Mouse (Mus musculus) MEL (cell line): ENCODE results near the gene Slc5a6. TPM values are rescaled to one million over a fixed set of nuclear protein-coding genes. Genes with fewer than 3 reads are reported as not detected.

Experiments
- DNase-seq: peaks from one replicate; pipeline ENCODE4 v3.0.0; 2011; ENCODE audit warnings: low read depth, low spot score
- H3K27ac ChIP-seq: 2 replicates; pipeline ENCODE4 v1.5.1; 2012; ENCODE audit warnings: low read depth, mild to moderate bottlenecking, control low read depth, low read length, moderate library complexity; ENCODE audit not compliant: control insufficient read depth
- H3K27me3 ChIP-seq, 2 experiments: fragments of 150-350 bp in 1 of 2; sonication (generic) in 1 of 2; 2 replicates each; pipeline ENCODE4 v1.6.1; 2012; ENCODE audit warnings: low read length in 2 of 2, mild to moderate bottlenecking in 2 of 2, improper control_type of control experiment in 1 of 2, moderate library complexity in 1 of 2; ENCODE audit not compliant: insufficient read depth in 2 of 2, control insufficient read depth in 1 of 2
- H3K36me3 ChIP-seq, 2 experiments: 2 replicates each; pipeline ENCODE4 v1.6.1; 2012 to 2014; ENCODE audit warnings: low read length in 2 of 2, improper control_type of control experiment in 1 of 2, inconsistent platforms in 1 of 2, mild to moderate bottlenecking in 1 of 2; ENCODE audit not compliant: insufficient read depth in 2 of 2, control insufficient read depth in 1 of 2
- H3K4me1 ChIP-seq, 2 experiments: fragments of 150-350 bp in 1 of 2; sonication (generic) in 1 of 2; 2 replicates each; pipeline ENCODE4 v1.6.1; 2012; ENCODE audit warnings: low read length in 2 of 2, improper control_type of control experiment in 1 of 2, mild to moderate bottlenecking in 1 of 2; ENCODE audit not compliant: insufficient read depth in 2 of 2, control insufficient read depth in 1 of 2
- H3K4me3 ChIP-seq, 2 experiments: fragments of 150-350 bp in 1 of 2; sonication (generic) in 1 of 2; 2 replicates each; pipeline ENCODE4 v1.5.1; 2012; ENCODE audit warnings: low read depth in 2 of 2, low read length in 2 of 2, mild to moderate bottlenecking in 2 of 2, moderate library complexity in 2 of 2, control low read depth in 1 of 2, improper control_type of control experiment in 1 of 2; ENCODE audit not compliant: control insufficient read depth in 1 of 2, insufficient read depth in 1 of 2
- H3K79me2 ChIP-seq: 2 replicates; pipeline ENCODE4 v1.6.1; 2012; ENCODE audit warnings: mild to moderate bottlenecking, low read length, moderate library complexity; ENCODE audit not compliant: control insufficient read depth, poor library complexity, insufficient read depth
- H3K9ac ChIP-seq: 2 replicates; pipeline ENCODE4 v1.6.1; 2012; ENCODE audit warnings: low read depth, mild to moderate bottlenecking, control low read depth, low read length, moderate library complexity; ENCODE audit not compliant: control insufficient read depth, poor library complexity, severe bottlenecking
- H3K9me3 ChIP-seq: fragments of 150-350 bp; sonication (generic); replicated peaks from 2 replicates; pipeline ENCODE4 v1.6.1; 2012; ENCODE audit warnings: mild to moderate bottlenecking, low read length, improper control_type of control experiment, moderate library complexity; ENCODE audit not compliant: insufficient read depth
- CHD1 ChIP-seq: IDR thresholded peaks from 2 replicates; pipeline ENCODE4 v1.6.1; 2012; ENCODE audit warnings: low read depth, mild to moderate bottlenecking, inconsistent platforms, low read length, improper control_type of control experiment
- CHD2 ChIP-seq: IDR thresholded peaks from 2 replicates; pipeline ENCODE4 v1.6.1; 2011; ENCODE audit warnings: low read length, improper control_type of control experiment
- ELF1 ChIP-seq: IDR thresholded peaks from 2 replicates; pipeline ENCODE4 v1.6.1; 2014; ENCODE audit warnings: low read depth, mild to moderate bottlenecking, inconsistent platforms, low read length, improper control_type of control experiment, moderate library complexity
- EP300 ChIP-seq, 2 experiments: IDR thresholded peaks; 2 replicates each; pipeline ENCODE4 v1.6.1; 2011; ENCODE audit warnings: improper control_type of control experiment in 2 of 2, low read length in 2 of 2, low read depth in 1 of 2, mild to moderate bottlenecking in 1 of 2
- ETS1 ChIP-seq: IDR thresholded peaks from 2 replicates; pipeline ENCODE4 v1.6.1; 2012; ENCODE audit warnings: low read depth, mild to moderate bottlenecking, inconsistent platforms, low read length, improper control_type of control experiment, moderate library complexity
- GABPA ChIP-seq: IDR thresholded peaks from 2 replicates; pipeline ENCODE4 v1.6.1; 2012; ENCODE audit warnings: low read depth, mild to moderate bottlenecking, inconsistent platforms, low read length, improper control_type of control experiment, moderate library complexity
- GATA1 ChIP-seq: IDR thresholded peaks from 2 replicates; pipeline ENCODE4 v1.6.1; 2011; ENCODE audit warnings: low read depth, low read length, improper control_type of control experiment
- HCFC1 ChIP-seq: IDR thresholded peaks from 2 replicates; pipeline ENCODE4 v1.6.1; 2012; ENCODE audit warnings: low read depth, mild to moderate bottlenecking, inconsistent platforms, low read length, improper control_type of control experiment, moderate library complexity
- JUND ChIP-seq: IDR thresholded peaks from 2 replicates; pipeline ENCODE4 v1.6.1; 2011; ENCODE audit warnings: low read depth, mild to moderate bottlenecking, improper control_type of control experiment, low read length
- KAT2A ChIP-seq: conservative IDR thresholded peaks from 2 replicates; pipeline ENCODE4 v1.6.1; 2012; ENCODE audit warnings: low read depth, low read length, improper control_type of control experiment, inconsistent platforms
- MAFK ChIP-seq: IDR thresholded peaks from 2 replicates; pipeline ENCODE4 v1.6.1; 2011; ENCODE audit warnings: low read depth, mild to moderate bottlenecking, low read length, improper control_type of control experiment, borderline replicate concordance
- MAX ChIP-seq: IDR thresholded peaks from 2 replicates; pipeline ENCODE4 v1.6.1; 2011; ENCODE audit warnings: low read length, improper control_type of control experiment
- MAZ ChIP-seq: IDR thresholded peaks from 2 replicates; pipeline ENCODE4 v1.6.1; 2012; ENCODE audit warnings: low read depth, mild to moderate bottlenecking, inconsistent platforms, low read length, improper control_type of control experiment
- MYB ChIP-seq: IDR thresholded peaks from 2 replicates; pipeline ENCODE4 v1.6.1; 2011; ENCODE audit warnings: mild to moderate bottlenecking, low read depth, low read length, improper control_type of control experiment
- NELFE ChIP-seq: IDR thresholded peaks from 2 replicates; pipeline ENCODE4 v1.6.1; 2011; ENCODE audit warnings: low read depth, low read length, improper control_type of control experiment
- POLR2A ChIP-seq, 2 experiments: IDR thresholded peaks; 2 replicates each; pipeline ENCODE4 v1.6.1; 2011 to 2012; ENCODE audit warnings: low read length in 2 of 2, mild to moderate bottlenecking in 2 of 2, control low read depth in 1 of 2, improper control_type of control experiment in 1 of 2, low read depth in 1 of 2, moderate library complexity in 1 of 2; ENCODE audit not compliant: control insufficient read depth in 1 of 2, insufficient read depth in 1 of 2, poor library complexity in 1 of 2
- POLR2AphosphoS2 ChIP-seq: IDR thresholded peaks from 2 replicates; pipeline ENCODE4 v1.6.1; 2011; ENCODE audit warnings: low read length, improper control_type of control experiment
- POLR2AphosphoS5 ChIP-seq: IDR thresholded peaks from 2 replicates; pipeline ENCODE4 v1.6.1; 2012; ENCODE audit warnings: low read depth, borderline replicate concordance, mild to moderate bottlenecking, inconsistent platforms, low read length, moderate library complexity, mixed read lengths
- RAD21 ChIP-seq: IDR thresholded peaks from 2 replicates; pipeline ENCODE4 v1.6.1; 2011; ENCODE audit warnings: mild to moderate bottlenecking, low read depth, low read length, improper control_type of control experiment
- RCOR1 ChIP-seq: IDR thresholded peaks from 2 replicates; pipeline ENCODE4 v1.6.1; 2012; ENCODE audit warnings: low read depth, mild to moderate bottlenecking, inconsistent platforms, low read length, improper control_type of control experiment
- SIN3A ChIP-seq: IDR thresholded peaks from 2 replicates; pipeline ENCODE4 v1.6.1; 2012; ENCODE audit warnings: low read length, improper control_type of control experiment, inconsistent platforms
- TAL1 ChIP-seq: IDR thresholded peaks from 2 replicates; pipeline ENCODE4 v1.6.1; 2012; ENCODE audit warnings: mild to moderate bottlenecking, inconsistent platforms, low read length, moderate library complexity, mixed read lengths
- TBP ChIP-seq: IDR thresholded peaks from 2 replicates; pipeline ENCODE4 v1.8.0; 2011; ENCODE audit warnings: low read depth, low read length, improper control_type of control experiment
- TCF12 ChIP-seq: IDR thresholded peaks from 2 replicates; pipeline ENCODE4 v1.6.1; 2014; ENCODE audit warnings: low read depth, mild to moderate bottlenecking, inconsistent platforms, low read length, improper control_type of control experiment, moderate library complexity
- UBTF ChIP-seq: IDR thresholded peaks from 2 replicates; pipeline ENCODE4 v1.6.1; 2012; ENCODE audit warnings: low read depth, mild to moderate bottlenecking, inconsistent platforms, low read length, improper control_type of control experiment, moderate library complexity, borderline replicate concordance; ENCODE audit not compliant: insufficient read depth
- USF2 ChIP-seq, 2 experiments: IDR thresholded peaks; 2 replicates each; pipeline ENCODE4 v1.6.1; 2011 to 2012; ENCODE audit warnings: improper control_type of control experiment in 2 of 2, low read length in 2 of 2, borderline replicate concordance in 1 of 2, inconsistent platforms in 1 of 2, low read depth in 1 of 2, mild to moderate bottlenecking in 1 of 2; ENCODE audit not compliant: insufficient read depth in 1 of 2
- ZNF384 ChIP-seq: IDR thresholded peaks from 2 replicates; pipeline ENCODE4 v1.6.1; 2012; ENCODE audit warnings: low read depth, mild to moderate bottlenecking, inconsistent platforms, low read length, improper control_type of control experiment
- polyA plus RNA-seq, 2 experiments: library from polyadenylated mRNA; stranded (reverse) in 1 of 2; unstranded in 1 of 2; fragments of >175 nt in 1 of 2; fragments of >200 nt in 1 of 2; gene quantifications; 2 replicates each; pipeline versions ENCODE4 v1.2.1 to v1.2.4; 2012; ENCODE audit warnings: low replicate concordance in 2 of 2, low read depth in 1 of 2; ENCODE audit not compliant: insufficient read length in 2 of 2, insufficient read depth in 1 of 2, missing spikeins in 1 of 2
- total RNA-seq: library from RNA; depleted of rRNA; stranded (reverse); fragments of 300-350 nt; gene quantifications from 2 replicates; pipeline ENCODE4 v1.2.3, GENCODE M21; 2012

The Slc5a6 gene
- total and polyA plus RNA-seq, 3 experiments, result 34.5 to 41.7 TPM; not detected in 1

DNA sequence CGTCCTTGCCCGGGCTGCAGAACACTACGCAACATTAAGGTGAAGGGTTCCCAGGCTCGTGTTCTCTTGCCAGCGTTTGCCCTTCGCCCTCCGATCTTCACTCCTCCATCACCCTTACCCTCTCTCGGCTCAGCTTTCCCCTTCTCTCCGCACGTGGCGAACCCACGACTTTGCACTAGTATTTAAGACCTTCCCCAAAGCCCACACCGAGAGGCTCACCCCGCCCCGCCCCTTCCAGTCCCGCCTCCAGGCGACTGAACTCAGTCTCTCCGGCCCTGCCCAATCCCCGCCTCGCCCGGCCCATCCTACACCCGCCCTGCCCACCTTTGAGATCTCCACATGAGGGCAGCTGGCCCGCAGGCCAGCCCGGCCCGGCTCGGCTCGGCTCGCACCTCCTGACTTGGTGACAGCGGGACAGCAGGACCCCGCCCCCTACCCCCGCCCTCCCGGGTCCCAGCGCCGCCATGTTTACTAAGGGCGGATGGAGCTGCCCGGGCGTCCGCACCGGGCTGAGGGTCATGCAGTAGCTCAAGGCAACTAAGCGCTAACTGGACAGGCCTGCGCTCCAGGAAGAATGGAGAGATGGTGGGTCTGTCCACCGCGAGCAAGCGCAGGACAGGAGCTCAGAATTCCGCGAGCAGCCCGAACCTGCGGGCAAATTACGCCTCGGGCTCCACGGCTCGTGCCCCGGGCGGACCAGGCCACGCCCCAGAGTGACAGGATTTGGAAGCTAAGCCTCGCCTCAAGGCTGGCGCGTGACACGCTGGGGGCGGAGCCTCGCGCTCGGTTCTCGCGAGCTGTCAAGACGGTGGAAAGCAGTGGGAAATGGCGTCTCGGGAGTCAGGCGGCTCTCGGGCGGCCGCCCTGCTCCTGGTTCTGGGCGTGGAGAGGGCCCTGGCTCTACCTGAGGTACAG lies 619 bp downstream of the Slc5a6 start, which contains the start of gene Atraid (continued):
- TF ChIP-seq TBP (peak; percentile 83), EP300 (IDR thresholded peaks at IDR 0.05; ENCODE audit: low read depth in 1 of 2, low read length in 2 of 2) (0 out of 4 replicates have a peak, but pooled peaks of 1 of the 2 experiments have one; percentile 17), SIN3A (peak; percentile 89), RCOR1 (no peak), USF2 (IDR thresholded peaks at IDR 0.05; ENCODE audit: borderline replicate concordance in 1 of 2, insufficient read depth in 1 of 2, low read depth in 1 of 2, low read length in 2 of 2) (no peak), POLR2AphosphoS5 (no peak), NELFE (peak; percentile 98)
- TF ChIP-seq, all 39 proteins: peak for 19

DNA sequence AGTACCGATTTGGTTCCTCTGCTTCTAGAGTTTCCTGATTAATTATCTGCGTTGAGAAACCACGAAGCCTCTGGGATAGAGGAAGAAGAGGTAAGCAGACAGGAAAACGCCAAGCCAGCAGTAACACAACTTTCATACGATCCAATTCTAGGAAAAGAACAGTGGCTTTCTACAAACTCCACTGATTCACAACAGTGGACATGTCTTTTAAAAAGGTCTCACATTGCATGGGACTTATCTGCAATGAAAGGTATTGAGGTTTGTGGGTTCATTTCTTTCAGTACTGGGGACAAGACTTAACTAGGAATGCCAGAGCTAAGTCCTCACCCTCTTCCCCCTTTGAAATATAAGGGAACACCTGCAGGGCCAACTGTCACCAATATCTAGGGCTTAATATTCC lies 1.6 kb downstream of the Slc5a6 start:
- Histone ChIP-seq H3K4me1 (peaks cover 5 to 14% of the 10 kb centered on the region in 2 experiments), H3K27me3 (no peaks in the 10 kb centered on the region)

GRCm38 (mm10) chr5:31046416-31046815 lies 2.3 kb downstream of the Slc5a6 start:
- H3K27ac ChIP-seq, result no peak overlapping the region
- H3K27me3 ChIP-seq, result no peaks in the 10 kb centered on the region
- H3K9me3 ChIP-seq, result no peaks in the 10 kb centered on the region
- peak overlapping the region in 1 of 2 experiments; percentile 95; a peak in 1 of 4 replicates for H3K4me3 ChIP-seq
- no peak for DNase-seq
- peaks cover 5 to 14% of the 10 kb centered on the region in 2 experiments for H3K4me1 ChIP-seq
- peaks cover 6% of the 10 kb centered on the region for H3K79me2 ChIP-seq
- H3K9ac ChIP-seq, result no peak overlapping the region
- H3K36me3 ChIP-seq, result peaks cover 0 to 16% of the 10 kb centered on the region in 2 experiments; a peak in 3 of 4 replicates
- TF ChIP-seq MAZ, result no peak
- TF ChIP-seq UBTF, result no peak
- no peak for TF ChIP-seq TCF12
- TF ChIP-seq MYB, result no peak
- no peak for TF ChIP-seq NELFE
- TF ChIP-seq TBP, result no peak
- no peak for TF ChIP-seq ZNF384
- TF ChIP-seq POLR2AphosphoS2, result no peak
- no peak for TF ChIP-seq ELF1
- no peak for TF ChIP-seq EP300 (IDR thresholded peaks at IDR 0.05; ENCODE audit: low read depth in 1 of 2, low read length in 2 of 2)
- TF ChIP-seq ETS1, result no peak
- TF ChIP-seq SIN3A, result no peak
- TF ChIP-seq GATA1, result no peak
- no peak for TF ChIP-seq GABPA
- TF ChIP-seq RAD21, result no peak
- TF ChIP-seq JUND, result no peak
- no peak for TF ChIP-seq KAT2A

More for the DNA sequence above, 1.6 kb downstream of the Slc5a6 start:
- DNase-seq, result peak; percentile 62
- H3K36me3 ChIP-seq, result peaks cover 0 to 16% of the 10 kb centered on the region in 2 experiments; a peak in 3 of 4 replicates
- TF ChIP-seq POLR2AphosphoS5, result no peak
- no peak for TF ChIP-seq ELF1
- TF ChIP-seq RCOR1, result peak; percentile 35; the same call in 1 of the 2 replicates
- peak; percentile 40 for TF ChIP-seq GATA1
- 0 out of 2 replicates have a peak, but pooled peaks have one; percentile 31 for TF ChIP-seq ETS1
- no peak for TF ChIP-seq POLR2AphosphoS2
- TF ChIP-seq TAL1, result no peak
- no peak for TF ChIP-seq CHD2
- no peak for TF ChIP-seq MYB
- no peak for TF ChIP-seq MAZ
- TF ChIP-seq CHD1, result 0 out of 2 replicates have a peak, but pooled peaks have one; percentile 60
- TF ChIP-seq MAX, result no peak
- no peak for TF ChIP-seq POLR2A (IDR thresholded peaks at IDR 0.05; ENCODE audit: control insufficient read depth in 1 of 2, insufficient read depth in 1 of 2, low read depth in 1 of 2, low read length in 2 of 2, poor library complexity in 1 of 2)
- peak; percentile 69 for TF ChIP-seq MAFK
- no peak for TF ChIP-seq GABPA
- no peak for TF ChIP-seq UBTF
- no peak for TF ChIP-seq HCFC1
- peak overlapping the region; percentile 74 to 95 for H3K4me3 ChIP-seq
- H3K9ac ChIP-seq, result peak overlapping the region; percentile 96
- H3K9me3 ChIP-seq, result no peaks in the 10 kb centered on the region
- peaks cover 6% of the 10 kb centered on the region for H3K79me2 ChIP-seq
- peak overlapping the region; percentile 1; the same call in 1 of the 2 replicates for H3K27ac ChIP-seq
